Mouse (Mus musculus) intestine, embryonic 14.5 days (tissue): ENCODE data around the gene Smyd2. TPM values are rescaled to one million over a fixed set of nuclear protein-coding genes. Genes with fewer than 3 reads are reported as not detected.

Source experiments
- ATAC-seq: fragments of 200-750 bp; cut with Nextera tagmentation; replicated peaks from 2 replicates; pipeline ENCODE4 v1.8.0; 2017; ENCODE audit warnings: low read depth, moderate number of reproducible peaks, moderate TSS enrichment, moderate library complexity; ENCODE audit not compliant: low FRiP score, low TSS enrichment
- DNase-seq: peaks from one replicate; pipeline ENCODE4 v3.0.0-alpha.2; 2018; ENCODE audit warnings: low spot score
- H3K27ac ChIP-seq: fragments of 300-500 bp; sonication (generic); 2 replicates; pipeline ENCODE4 v1.5.1; 2014; ENCODE audit warnings: low read depth, mild to moderate bottlenecking, control low read depth
- H3K27me3 ChIP-seq: fragments of 300-500 bp; sonication (generic); replicated peaks from 2 replicates; pipeline ENCODE4 v1.6.1; 2014; ENCODE audit warnings: low read length, control low read depth; ENCODE audit not compliant: control insufficient read depth, insufficient read depth
- H3K36me3 ChIP-seq: fragments of 300-500 bp; sonication (generic); 2 replicates; pipeline ENCODE4 v1.6.1; 2014; ENCODE audit warnings: low read length, control low read depth; ENCODE audit not compliant: control insufficient read depth, insufficient read depth
- H3K4me1 ChIP-seq: fragments of 300-500 bp; sonication (generic); replicated peaks from 2 replicates; pipeline ENCODE4 v1.6.1; 2014; ENCODE audit warnings: low read length, control low read depth, mixed read lengths; ENCODE audit not compliant: control insufficient read depth, insufficient read depth
- H3K4me2 ChIP-seq: fragments of 300-500 bp; sonication (generic); 2 replicates; pipeline ENCODE4 v1.6.1; 2014; ENCODE audit warnings: low read length
- H3K4me3 ChIP-seq: fragments of 300-500 bp; sonication (generic); 2 replicates; pipeline ENCODE4 v1.5.1; 2014; ENCODE audit warnings: low read depth, low read length, control low read depth, mixed read lengths
- H3K9ac ChIP-seq: fragments of 300-500 bp; sonication (generic); 2 replicates; pipeline ENCODE4 v1.6.1; 2014; ENCODE audit warnings: mild to moderate bottlenecking, low read length
- H3K9me3 ChIP-seq: fragments of 300-500 bp; sonication (generic); 2 replicates; pipeline ENCODE4 v1.6.1; 2016; ENCODE audit warnings: low read length, control low read depth; ENCODE audit not compliant: control insufficient read depth
- WGBS: fragments of 180-500 bp; shearing (Covaris S2); extraction: QIAGEN DNeasy Blood & Tissue Kit; methylation state at CpG from one replicate; pipeline ENCODE4 v1.1.7; 2014; 5-methylcytosine and 5-hydroxymethylcytosine counted together
- polyA plus RNA-seq: library from polyadenylated mRNA; unstranded; fragments of >200 nt; fragmentation: Nextera tagmentation; extraction: Ambion mirVana; gene quantifications from 2 replicates; pipeline ENCODE4 v1.2.1, GENCODE M21; 2014

Gene Smyd2
- polyA plus RNA-seq, 1 experiment from 2014 or later = 124 TPM

- Histone ChIP-seq H3K36me3 (peaks cover 48% of the 10 kb centered on the region), H3K27ac (no peak overlapping the region), H3K4me1 (no peaks in the 10 kb centered on the region), H3K9ac (no peak overlapping the region), H3K27me3 (no peaks in the 10 kb centered on the region), H3K9me3 (no peaks in the 10 kb centered on the region), H3K4me3 (no peak overlapping the region), H3K4me2 (no peak overlapping the region)
- no peak for DNase-seq
- ATAC-seq = no peak
- 76% methylated on average over 7 of the region's 7 CpGs for WGBS
These were observed 69.7 kb downstream of the Smyd2 start for GRCm38 (mm10) chr1:189852456-189852855.

- 78% methylated on average over 5 of the region's 5 CpGs for WGBS
- Histone ChIP-seq H3K36me3 (peaks cover 47% of the 10 kb centered on the region), H3K9ac (no peak overlapping the region), H3K9me3 (no peaks in the 10 kb centered on the region), H3K4me2 (no peak overlapping the region), H3K27me3 (no peaks in the 10 kb centered on the region), H3K4me1 (no peaks in the 10 kb centered on the region), H3K27ac (no peak overlapping the region), H3K4me3 (no peak overlapping the region)
- ATAC-seq (no peak), DNase-seq (no peak)
These were observed 70.1 kb downstream of the Smyd2 start for GRCm38 (mm10) chr1:189852051-189852450.

- Histone ChIP-seq H3K4me1 (no peaks in the 10 kb centered on the region), H3K4me2 (no peak overlapping the region), H3K27ac (0 out of 2 replicates have a peak overlapping the region, but pooled peaks have one; percentile 11), H3K36me3 (peaks cover 39% of the 10 kb centered on the region), H3K4me3 (no peak overlapping the region), H3K9me3 (no peaks in the 10 kb centered on the region), H3K27me3 (no peaks in the 10 kb centered on the region), H3K9ac (no peak overlapping the region)
- 80% methylated on average over 11 of the region's 11 CpGs for WGBS
- ATAC-seq (no peak), DNase-seq (no peak)
These were observed 72.6 kb downstream of the Smyd2 start for GRCm38 (mm10) chr1:189849550-189849949.

- H3K27me3 ChIP-seq = no peaks in the 10 kb centered on the region
- no peak overlapping the region for H3K27ac ChIP-seq
- no peak for DNase-seq
- no peak overlapping the region for H3K9ac ChIP-seq
- H3K4me1 ChIP-seq = no peaks in the 10 kb centered on the region
- no peak for ATAC-seq
- WGBS = 88% methylated on average over 2 of the region's 2 CpGs
- peaks cover 44% of the 10 kb centered on the region for H3K36me3 ChIP-seq
- H3K4me3 ChIP-seq = no peak overlapping the region
- no peaks in the 10 kb centered on the region for H3K9me3 ChIP-seq
- H3K4me2 ChIP-seq = no peak overlapping the region
These were observed 75.8 kb downstream of the Smyd2 start for GRCm38 (mm10) chr1:189846319-189846718.

- Histone ChIP-seq H3K27me3 (no peaks in the 10 kb centered on the region), H3K4me3 (no peak overlapping the region), H3K9me3 (no peaks in the 10 kb centered on the region), H3K27ac (no peak overlapping the region), H3K36me3 (peaks cover 15% of the 10 kb centered on the region), H3K4me2 (no peak overlapping the region), H3K4me1 (no peaks in the 10 kb centered on the region), H3K9ac (no peak overlapping the region)
- ATAC-seq = no peak
- DNase-seq = no peak
- WGBS = 81% methylated on average over 13 of the region's 13 CpGs
These were observed 88.0 kb downstream of the Smyd2 start for GRCm38 (mm10) chr1:189834166-189834565.

GRCm38 (mm10) chr1:189833351-189833750 is 88.8 kb downstream of the Smyd2 start:
- no peak for ATAC-seq
- 69% methylated on average over 7 of the region's 7 CpGs for WGBS
- Histone ChIP-seq H3K9me3 (no peaks in the 10 kb centered on the region), H3K9ac (no peak overlapping the region), H3K36me3 (peaks cover 18% of the 10 kb centered on the region), H3K4me3 (no peak overlapping the region), H3K27ac (no peak overlapping the region), H3K4me2 (no peak overlapping the region), H3K27me3 (no peaks in the 10 kb centered on the region), H3K4me1 (no peaks in the 10 kb centered on the region)
- no peak for DNase-seq

- DNase-seq (peak; percentile 63), ATAC-seq (0 out of 2 replicates have a peak, but pooled peaks have one; percentile 47)
- Histone ChIP-seq H3K9ac (no peak overlapping the region), H3K4me3 (no peak overlapping the region), H3K4me1 (no peaks in the 10 kb centered on the region), H3K27ac (no peak overlapping the region), H3K27me3 (no peaks in the 10 kb centered on the region), H3K4me2 (no peak overlapping the region), H3K9me3 (no peaks in the 10 kb centered on the region), H3K36me3 (peaks cover 24% of the 10 kb centered on the region)
- WGBS = 17% methylated on average over 12 of the region's 12 CpGs
These were observed 91.3 kb downstream of the Smyd2 start for GRCm38 (mm10) chr1:189830797-189831232.

Other genes with a start within 250 kb of the Smyd2 start
- 70.6 and 80.3 TPM in 2 replicates for gene Cenpf, start 234.3 kb downstream of the Smyd2 start, polyA plus RNA-seq
- gene Ptpn14, start 194.1 kb downstream of the Smyd2 start, polyA plus RNA-seq = 7.9 and 9.1 TPM in 2 replicates
- 1.8 and 3.7 TPM in 2 replicates for gene Prox1, start 248.4 kb upstream of the Smyd2 start, polyA plus RNA-seq